Mouse (Mus musculus): Measurements from ENCODE around the gene Lrpprc.

The Lrpprc gene

DNA sequence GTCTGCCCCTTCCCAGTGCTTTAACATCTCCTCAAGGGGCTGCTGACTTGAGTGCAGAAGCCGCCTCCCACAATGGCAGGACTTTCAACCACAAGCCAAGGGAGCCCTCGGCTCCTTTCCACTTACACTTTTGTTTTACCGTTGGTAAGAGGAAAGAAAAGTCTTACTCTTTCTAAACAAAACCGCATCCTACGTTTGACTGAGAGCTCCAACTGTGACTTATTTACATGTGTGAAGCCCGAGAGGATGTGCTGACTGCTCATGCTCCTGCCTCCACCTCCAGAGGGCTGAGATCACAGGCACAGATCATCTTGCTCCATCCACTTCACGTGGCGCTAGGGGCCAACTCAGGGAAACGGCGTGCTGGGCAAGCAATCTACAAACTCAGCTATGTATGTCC, 32.2 kb downstream of the Lrpprc start:
- no peak for DNase-seq

DNA sequence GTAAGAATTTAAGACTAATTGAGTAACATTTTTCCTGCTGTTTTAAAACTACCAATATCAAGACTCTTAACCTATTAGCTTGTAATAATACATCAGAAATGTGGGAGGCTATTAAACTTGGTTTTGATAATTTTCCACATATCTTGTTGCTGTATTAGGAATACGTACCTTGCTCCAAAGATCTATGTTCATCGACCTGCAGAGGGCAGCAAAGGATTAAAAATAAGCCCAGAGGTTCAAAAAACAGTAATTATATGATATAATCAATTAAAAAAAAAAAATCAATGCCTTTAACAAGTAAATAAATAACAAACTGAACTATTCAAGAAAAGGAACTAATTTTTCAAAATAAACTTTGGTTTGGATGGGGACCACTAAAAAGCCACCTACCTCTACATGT, 34.5 kb downstream of the Lrpprc start:
- DNase-seq = no peak

- no peak for DNase-seq
These were observed 37.1 kb downstream of the Lrpprc start for GRCm38 (mm10) chr17:84753489-84753888.

DNA sequence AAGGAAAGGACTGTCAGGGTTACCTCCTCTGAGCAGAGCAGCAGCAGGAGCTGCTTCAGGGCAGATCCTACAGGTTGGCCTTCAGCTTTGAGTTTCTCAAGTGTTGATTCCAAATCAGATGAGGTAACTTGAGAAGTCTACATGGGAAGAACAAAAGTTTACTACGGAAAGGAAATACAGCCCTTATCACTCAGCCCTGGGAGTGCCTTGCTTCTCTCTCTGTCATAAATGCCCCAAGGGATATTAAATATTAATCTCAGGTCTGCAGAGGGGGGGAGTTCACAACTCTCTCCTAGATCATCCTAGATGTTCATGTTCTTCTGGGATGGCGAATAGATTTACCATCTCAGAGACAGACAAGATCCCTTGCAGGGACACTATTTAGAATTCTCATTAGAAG, 38.3 kb downstream of the Lrpprc start:
- no peak for DNase-seq

GRCm38 (mm10) chr17:84751630-84752191, 38.9 kb downstream of the Lrpprc start:
- DNase-seq = no peak

DNA sequence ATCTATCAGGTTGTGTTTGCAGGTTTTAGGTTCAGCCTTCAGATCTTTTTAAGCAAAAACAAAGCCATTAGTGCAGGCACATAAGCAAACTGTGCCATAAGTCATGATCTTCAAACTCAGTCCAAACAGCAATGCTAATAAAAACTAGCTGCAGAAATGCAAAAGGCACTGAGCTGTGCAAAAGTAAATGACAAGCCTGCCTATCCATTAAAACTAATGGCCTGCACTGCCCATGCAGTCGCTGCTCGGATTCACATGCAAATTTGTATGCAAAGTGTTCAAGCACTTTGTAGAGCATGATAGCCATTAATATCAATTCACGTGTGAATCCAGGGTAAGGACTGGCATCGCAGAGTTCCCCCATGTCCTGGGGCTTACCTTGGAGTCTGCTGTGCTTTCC, 40.5 kb downstream of the Lrpprc start:
- DNase-seq = no peak

GRCm38 (mm10) chr17:84749297-84749696, 41.3 kb downstream of the Lrpprc start:
- DNase-seq = no peak

DNA sequence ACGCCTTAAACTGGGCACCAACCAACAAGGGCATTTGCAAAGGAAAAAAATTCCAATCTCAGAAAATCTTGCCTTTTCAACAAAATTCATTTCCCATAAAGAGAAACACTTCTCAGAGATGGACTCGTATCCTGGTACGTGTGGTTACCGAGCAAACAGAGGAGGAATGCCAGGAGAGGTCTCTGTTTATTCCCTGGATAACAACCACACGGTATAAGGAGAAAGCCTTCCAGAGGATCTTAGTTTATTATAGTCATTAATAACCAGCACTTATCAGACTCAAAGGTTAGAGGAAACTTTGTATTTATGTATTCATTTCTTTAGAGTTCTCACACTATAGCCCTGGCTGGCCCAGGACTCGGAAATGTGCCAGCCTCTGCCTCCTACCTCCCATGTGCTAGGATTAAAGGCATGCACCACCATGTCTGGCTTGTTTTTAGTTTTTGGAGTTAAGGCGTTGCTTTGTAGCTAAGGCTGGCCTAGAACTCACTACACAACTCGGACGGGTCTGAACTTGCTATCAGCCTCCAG, 42.4 kb downstream of the Lrpprc start:
- DNase-seq = no peak

- no peak for DNase-seq
These were observed 43.4 kb downstream of the Lrpprc start for GRCm38 (mm10) chr17:84747212-84747611.

DNA sequence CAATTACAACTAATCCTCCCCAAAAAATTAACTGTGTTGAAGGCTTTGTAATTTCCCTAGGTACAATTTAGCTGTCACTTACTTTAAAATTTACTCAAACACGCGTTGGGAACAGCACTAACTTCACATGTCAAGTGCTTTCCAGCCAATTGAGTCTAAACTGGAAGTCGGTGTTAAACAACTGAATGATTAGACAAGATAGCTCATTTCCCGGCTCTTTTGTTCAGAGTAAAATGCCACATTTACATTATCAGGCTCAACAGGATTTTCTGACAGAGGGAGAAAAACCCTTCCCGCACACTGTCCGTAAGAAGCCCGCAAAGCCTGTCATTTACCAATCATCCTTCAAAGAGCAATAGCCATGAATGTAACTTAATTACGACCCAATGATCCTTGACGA, 45.6 kb downstream of the Lrpprc start:
- DNase-seq = no peak

GRCm38 (mm10) chr17:84744256-84744655, 46.3 kb downstream of the Lrpprc start:
- DNase-seq = no peak

- peak; percentile 27 to 38 for DNase-seq
These were observed 52.4 kb downstream of the Lrpprc start for GRCm38 (mm10) chr17:84738073-84738797.

GRCm38 (mm10) chr17:84736719-84737118, 53.9 kb downstream of the Lrpprc start:
- DNase-seq = no peak

DNA sequence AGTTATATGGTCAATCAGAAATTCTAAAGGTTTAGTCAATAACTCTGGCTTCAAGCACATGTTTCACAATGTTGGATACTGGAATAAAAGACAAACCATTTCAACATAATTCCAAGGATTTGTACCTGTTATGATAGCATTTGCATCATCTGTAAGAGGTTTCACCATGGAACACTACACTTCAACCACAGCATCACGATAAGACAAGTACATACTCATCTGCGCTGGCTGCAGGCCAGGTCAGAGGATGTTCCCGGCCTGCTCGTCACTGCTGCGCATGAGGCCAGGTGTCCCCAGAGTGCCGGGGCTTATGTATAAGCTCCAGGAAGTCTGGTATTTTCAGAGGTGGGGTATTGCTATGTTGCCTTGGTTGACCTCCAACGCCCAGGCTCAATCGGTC, 58.0 kb downstream of the Lrpprc start:
- no peak for DNase-seq

DNA sequence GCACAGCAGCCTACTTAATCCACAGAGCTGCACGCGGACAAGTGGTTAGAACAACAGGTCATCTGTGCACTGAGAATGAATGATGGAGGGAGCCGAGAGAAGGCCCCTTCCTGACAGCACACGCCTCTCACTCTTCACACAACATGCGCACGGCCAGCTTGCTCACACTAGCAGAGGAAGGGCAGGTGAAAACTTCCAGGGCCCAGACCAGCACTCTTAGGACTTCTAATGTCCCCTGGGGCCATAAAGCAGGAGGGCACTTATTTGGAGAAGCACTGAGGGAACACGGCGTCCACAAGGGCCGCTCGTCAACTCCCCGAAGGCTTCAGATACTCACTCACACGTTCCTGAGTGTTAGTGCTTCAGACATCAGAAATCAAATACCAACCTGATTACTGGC, 59.2 kb downstream of the Lrpprc start:
- no peak for DNase-seq

- DNase-seq = no peak
These were observed 61.4 kb downstream of the Lrpprc start for GRCm38 (mm10) chr17:84729140-84729539.

DNA sequence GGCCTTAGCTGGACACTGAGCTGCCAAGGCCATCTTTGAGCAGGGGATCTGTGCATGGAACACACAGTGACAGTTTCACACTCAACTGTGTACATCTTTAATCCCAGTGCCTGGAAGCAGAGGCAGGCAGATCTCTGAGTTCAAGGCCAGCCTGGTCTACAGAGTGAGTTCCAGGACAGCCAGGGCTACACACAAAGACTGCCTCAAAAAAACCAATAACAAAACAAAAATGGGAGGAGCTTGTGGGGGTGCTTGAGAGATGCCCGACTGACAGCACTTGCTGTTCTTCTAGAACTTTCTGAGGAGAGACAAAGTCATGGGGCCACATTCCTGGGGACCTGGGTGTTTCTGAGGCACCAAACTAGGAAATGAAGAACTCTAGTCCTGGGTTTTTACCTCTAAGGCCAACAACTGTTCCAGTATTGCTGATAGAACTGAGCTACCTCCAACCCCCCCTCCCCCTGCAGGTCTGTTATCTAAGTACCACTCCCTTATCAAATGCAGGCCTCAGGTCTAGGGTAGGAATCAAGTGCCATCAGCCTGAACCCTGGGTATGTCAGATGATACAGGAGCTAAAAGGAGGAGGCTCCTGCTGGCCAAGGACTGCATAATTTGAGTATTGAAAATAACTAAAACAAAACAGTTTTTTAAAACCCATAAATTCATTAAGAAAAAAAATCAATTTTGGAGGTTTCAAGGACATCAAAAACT, 62.2 kb downstream of the Lrpprc start:
- no peak for DNase-seq

- DNase-seq = no peak
These were observed 65.4 kb downstream of the Lrpprc start for GRCm38 (mm10) chr17:84725163-84725562.

DNA sequence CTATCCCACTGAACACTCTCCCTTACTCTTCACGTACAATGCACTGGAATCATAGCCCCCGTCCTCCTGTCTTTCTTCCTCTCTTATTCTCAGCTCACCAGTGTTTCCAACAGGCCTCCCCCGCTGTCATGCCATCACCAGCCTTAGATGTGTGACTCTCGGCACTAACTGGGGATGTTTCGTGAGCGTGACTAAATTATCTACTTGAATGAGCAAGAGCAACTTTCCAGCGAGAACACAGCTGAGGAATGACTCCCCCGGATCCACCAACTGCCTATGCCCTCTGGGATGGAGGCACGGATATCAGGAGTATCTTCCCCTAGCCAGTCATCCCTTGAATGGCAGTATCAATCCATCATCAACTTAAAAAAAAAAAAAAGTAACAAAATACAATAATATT, 66.6 kb downstream of the Lrpprc start:
- no peak for DNase-seq

- DNase-seq = no peak
These were observed 71.5 kb downstream of the Lrpprc start for GRCm38 (mm10) chr17:84719105-84719504.

DNA sequence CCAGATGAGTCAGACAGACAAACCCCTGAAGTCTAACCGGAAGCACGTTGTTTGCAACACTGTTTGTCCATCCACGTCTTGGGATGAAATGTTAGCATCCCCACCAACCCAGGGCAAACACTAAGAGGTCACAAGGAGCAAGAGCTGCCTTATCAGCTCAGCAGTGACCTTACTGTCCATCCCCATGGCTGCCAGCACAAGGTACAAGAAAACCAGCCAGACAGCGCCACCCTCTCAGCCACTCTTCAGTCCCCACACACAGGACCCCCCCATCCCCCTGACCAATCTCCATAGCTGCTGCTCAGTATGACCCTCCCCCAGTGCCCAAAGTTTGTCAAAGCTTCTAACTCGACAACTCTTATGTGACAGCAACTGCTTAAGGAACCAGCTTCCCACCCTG, 73.2 kb downstream of the Lrpprc start:
- no peak for DNase-seq

DNA sequence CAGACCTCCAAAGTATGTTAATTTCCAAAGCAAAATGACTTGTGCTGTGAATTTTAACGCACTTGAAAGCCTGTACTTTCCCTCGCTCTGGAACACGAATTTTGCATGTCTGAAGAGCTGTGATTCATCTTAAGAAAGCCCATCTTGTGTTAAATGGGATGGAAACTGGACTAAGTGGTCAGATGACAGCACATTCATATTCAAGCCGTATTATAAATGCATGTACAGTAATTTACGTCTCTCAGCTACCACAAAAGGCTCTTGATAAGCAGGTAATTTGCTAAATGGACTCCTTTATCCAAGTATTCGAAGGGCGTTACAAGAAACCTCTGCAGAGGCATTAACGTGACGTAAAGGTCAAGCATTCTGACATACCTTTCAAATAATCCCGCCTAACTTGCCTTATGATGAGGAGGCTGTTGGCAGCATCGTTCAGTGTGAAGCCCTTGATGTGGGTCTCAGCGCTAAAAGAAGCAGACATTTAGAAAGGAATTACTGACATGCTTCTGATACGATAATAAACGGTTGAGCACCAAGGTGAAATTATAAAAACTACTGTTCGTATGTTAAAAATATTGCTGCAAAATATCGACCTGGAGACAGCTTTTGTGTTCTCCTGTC, 74.2 kb downstream of the Lrpprc start:
- DNase-seq = no peak

DNA sequence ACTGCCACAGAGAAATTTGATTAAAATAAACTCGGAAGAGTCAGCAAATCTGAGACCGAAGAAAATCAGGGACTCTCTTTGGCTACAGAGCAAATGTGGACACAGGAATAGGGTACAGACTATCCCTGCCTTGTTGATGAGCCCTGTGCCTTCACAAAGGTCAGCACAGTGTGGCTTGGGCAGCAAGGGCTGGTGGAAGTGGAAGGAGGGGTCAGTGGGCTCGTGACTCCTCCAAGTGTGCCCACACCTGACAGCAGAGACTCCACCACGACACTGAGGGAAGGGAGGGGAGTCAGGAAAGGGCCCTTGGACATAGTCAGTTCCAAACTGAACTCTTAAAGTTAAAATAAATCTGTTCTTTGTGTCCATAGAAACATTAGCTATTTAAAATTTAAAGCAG, 75.7 kb downstream of the Lrpprc start:
- DNase-seq = no peak
